Mouse (Mus musculus) kidney, embryonic 16.5 days (tissue): ENCODE results near the gene Ngf. TPM values are rescaled to one million over a fixed set of nuclear protein-coding genes. Genes with fewer than 3 reads are reported as not detected.

Experiments
- ATAC-seq: fragments of 200-750 bp; cut with Nextera tagmentation; 2 replicates; pipeline ENCODE4 v1.8.0; 2017; ENCODE audit warnings: moderate TSS enrichment; ENCODE audit not compliant: low FRiP score, low TSS enrichment
- H3K27ac ChIP-seq: fragments of 300-500 bp; sonication (generic); 2 replicates; pipeline ENCODE4 v1.5.1; 2014; ENCODE audit warnings: low read length
- H3K27me3 ChIP-seq: fragments of 300-500 bp; sonication (generic); 2 replicates; pipeline ENCODE4 v1.6.1; 2014; ENCODE audit warnings: low read length, control low read depth, mixed read lengths; ENCODE audit not compliant: insufficient read depth
- H3K36me3 ChIP-seq: fragments of 300-500 bp; sonication (generic); 2 replicates; pipeline ENCODE4 v1.6.1; 2014; ENCODE audit warnings: low read length, control low read depth, mixed read lengths; ENCODE audit not compliant: insufficient read depth
- H3K4me1 ChIP-seq: fragments of 300-500 bp; sonication (generic); 2 replicates; pipeline ENCODE4 v1.6.1; 2014; ENCODE audit warnings: low read length, control low read depth, mixed read lengths; ENCODE audit not compliant: insufficient read depth
- H3K4me2 ChIP-seq: fragments of 300-500 bp; sonication (generic); replicated peaks from 2 replicates; pipeline ENCODE4 v1.6.1; 2014; ENCODE audit warnings: low read depth, low read length
- H3K4me3 ChIP-seq: fragments of 300-500 bp; sonication (generic); 2 replicates; pipeline ENCODE4 v1.5.1; 2014; ENCODE audit warnings: mild to moderate bottlenecking, low read length
- H3K9ac ChIP-seq: fragments of 300-500 bp; sonication (generic); replicated peaks from 2 replicates; pipeline ENCODE4 v1.6.1; 2014; ENCODE audit warnings: low read length
- H3K9me3 ChIP-seq: fragments of 300-500 bp; sonication (generic); 2 replicates; pipeline ENCODE4 v1.6.1; 2016; ENCODE audit warnings: low read length, control low read depth
- WGBS: fragments of 180-500 bp; shearing (Covaris S2); extraction: QIAGEN DNeasy Blood & Tissue Kit; methylation state at CpG from one replicate; pipeline ENCODE4 v1.1.7; 2014; 5-methylcytosine and 5-hydroxymethylcytosine counted together
- polyA plus RNA-seq: library from polyadenylated mRNA; unstranded; fragments of >200 nt; fragmentation: Nextera tagmentation; extraction: Ambion mirVana; gene quantifications from 2 replicates; pipeline ENCODE4 v1.2.1, GENCODE M21; 2015

The Ngf gene
- polyA plus RNA-seq = 4.1 and 4.7 TPM in 2 replicates

DNA sequence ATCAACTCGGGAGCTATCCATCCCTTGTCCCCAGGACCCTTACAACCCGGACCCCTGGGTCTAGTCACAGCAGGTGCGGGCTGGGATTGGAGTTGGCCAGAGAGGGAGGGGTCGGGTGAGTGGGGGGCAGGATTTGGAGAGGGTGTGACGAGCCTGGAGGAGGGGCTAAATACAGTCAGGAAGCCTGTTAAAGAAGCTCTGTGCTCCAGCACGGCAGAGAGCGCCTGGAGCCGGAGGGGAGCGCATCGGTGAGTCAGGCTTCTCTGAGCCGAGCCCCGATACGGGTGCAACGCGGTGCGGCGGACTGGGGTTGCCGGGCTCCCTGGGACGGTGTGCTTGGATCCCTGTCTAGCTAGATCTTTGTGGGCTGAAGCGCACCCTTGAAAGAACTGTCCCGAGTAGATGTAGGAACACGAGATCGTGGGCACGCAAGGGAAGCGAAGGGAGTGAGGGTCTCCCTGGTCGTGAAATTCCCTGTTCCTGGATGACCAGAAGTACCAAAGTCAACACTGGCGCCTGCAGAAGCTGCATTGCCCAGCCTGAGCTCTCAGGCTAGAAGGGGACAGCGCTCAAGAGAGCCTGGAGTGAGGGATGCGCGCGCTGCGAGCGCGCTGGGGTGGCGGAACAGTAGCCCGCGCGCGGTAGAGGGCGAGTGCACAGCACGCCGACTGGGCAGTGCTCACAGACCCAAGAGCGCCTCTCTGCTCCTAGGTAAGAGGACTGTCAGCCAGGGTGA is at the start of gene Ngf:
Ngf (plus strand) TSS at position 207 of the 736 bp plus-strand sequence.
- H3K4me2 ChIP-seq = peak within 1 kb of the TSS; percentile 72
- H3K27ac ChIP-seq = no peak within 1 kb of the TSS
- H3K9ac ChIP-seq = peak within 1 kb of the TSS; percentile 59
- H3K4me3 ChIP-seq = peak within 1 kb of the TSS; percentile 48
- peak; percentile 75 for ATAC-seq
- no peaks in the 10 kb centered on the region for H3K9me3 ChIP-seq
- WGBS = under 1% methylated on average over 43 of the region's 43 CpGs
- H3K27me3 ChIP-seq = peaks cover 31% of the 10 kb centered on the region
- H3K4me1 ChIP-seq = peaks cover 11% of the 10 kb centered on the region; the same call in 1 of the 2 replicates
- no peaks in the 10 kb centered on the region for H3K36me3 ChIP-seq

DNA sequence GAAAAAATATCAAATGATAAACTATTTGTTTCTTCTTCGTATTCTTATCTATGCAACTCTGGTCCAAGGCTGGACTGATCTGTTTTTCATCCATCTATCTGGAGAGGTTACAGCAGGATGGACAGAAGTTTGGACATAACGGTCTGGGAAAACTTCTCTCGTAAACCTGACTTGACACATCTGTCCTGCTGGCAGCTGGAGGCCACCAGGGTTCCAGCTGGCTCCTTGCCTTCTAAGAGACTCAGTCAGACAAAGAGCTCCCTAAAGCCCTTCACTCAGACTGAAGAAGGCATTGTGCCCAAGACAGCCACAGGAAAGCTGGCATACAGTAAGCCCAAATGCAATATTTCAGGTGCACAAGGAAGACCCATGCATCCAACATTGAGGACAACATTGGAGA is 24.2 kb upstream of the Ngf start:
- H3K4me1 ChIP-seq = no peaks in the 10 kb centered on the region
- WGBS = 60% methylated on average over 3 of the region's 3 CpGs
- H3K4me2 ChIP-seq = no peak overlapping the region
- ATAC-seq = no peak
- H3K4me3 ChIP-seq = no peak overlapping the region
- H3K36me3 ChIP-seq = no peaks in the 10 kb centered on the region
- H3K9ac ChIP-seq = no peak overlapping the region
- H3K27ac ChIP-seq = no peak overlapping the region
- H3K27me3 ChIP-seq = no peaks in the 10 kb centered on the region
- H3K9me3 ChIP-seq = 0 out of 2 replicates have a peak, but pooled peaks cover 3% of the 10 kb centered on the region

DNA sequence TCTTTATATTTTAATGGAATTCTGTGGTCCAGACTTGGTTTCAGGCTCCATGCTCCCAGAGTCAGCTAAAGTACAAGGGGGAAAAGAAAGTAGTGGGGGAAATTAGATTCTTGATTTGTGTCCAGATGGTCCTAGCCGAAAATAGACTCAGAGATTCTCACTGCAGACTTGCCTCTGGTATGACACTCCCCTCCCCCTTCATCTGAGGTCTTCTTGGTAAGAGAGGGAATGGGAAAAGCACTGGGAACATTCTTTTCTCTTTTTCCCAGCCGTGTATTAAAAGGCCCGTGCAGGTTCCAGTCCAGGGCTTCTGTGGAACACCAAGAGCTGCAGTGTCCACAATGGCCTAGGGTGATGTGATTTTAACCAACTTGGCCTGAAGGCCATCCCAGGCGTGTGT is 23.0 kb upstream of the Ngf start:
- H3K4me3 ChIP-seq = no peak overlapping the region
- WGBS = 73% methylated on average over 4 of the region's 4 CpGs
- no peaks in the 10 kb centered on the region for H3K36me3 ChIP-seq
- H3K9ac ChIP-seq = no peak overlapping the region
- 0 out of 2 replicates have a peak, but pooled peaks cover 3% of the 10 kb centered on the region for H3K9me3 ChIP-seq
- no peak overlapping the region for H3K27ac ChIP-seq
- H3K4me1 ChIP-seq = no peaks in the 10 kb centered on the region
- H3K27me3 ChIP-seq = no peaks in the 10 kb centered on the region
- no peak for ATAC-seq
- no peak overlapping the region for H3K4me2 ChIP-seq

DNA sequence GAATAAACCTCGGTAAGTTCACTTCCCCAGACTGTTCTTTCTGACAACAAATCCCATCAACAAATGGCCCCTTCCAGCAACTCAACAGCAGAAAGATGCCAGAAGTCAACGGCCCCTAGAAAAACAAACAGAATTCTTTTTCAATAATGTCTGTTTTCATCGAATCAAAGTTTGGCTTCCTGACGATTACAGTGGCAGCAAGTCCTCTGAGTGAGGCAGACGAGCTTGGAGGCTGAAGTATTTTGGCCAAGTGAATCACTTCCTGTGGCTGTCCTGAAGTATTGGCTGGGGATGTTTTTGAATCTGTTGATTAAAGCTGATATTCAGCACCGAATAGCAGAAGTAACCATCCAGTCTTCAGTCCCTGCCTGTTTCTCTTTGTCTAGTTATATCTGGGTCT is 15.2 kb upstream of the Ngf start:
- H3K4me1 ChIP-seq = no peaks in the 10 kb centered on the region
- H3K27ac ChIP-seq = no peak overlapping the region
- no peak overlapping the region for H3K9ac ChIP-seq
- no peaks in the 10 kb centered on the region for H3K9me3 ChIP-seq
- no peaks in the 10 kb centered on the region for H3K36me3 ChIP-seq
- H3K27me3 ChIP-seq = no peaks in the 10 kb centered on the region
- H3K4me3 ChIP-seq = no peak overlapping the region
- no peak for ATAC-seq
- no peak overlapping the region for H3K4me2 ChIP-seq
- 53% methylated on average over 6 of the region's 6 CpGs for WGBS

DNA sequence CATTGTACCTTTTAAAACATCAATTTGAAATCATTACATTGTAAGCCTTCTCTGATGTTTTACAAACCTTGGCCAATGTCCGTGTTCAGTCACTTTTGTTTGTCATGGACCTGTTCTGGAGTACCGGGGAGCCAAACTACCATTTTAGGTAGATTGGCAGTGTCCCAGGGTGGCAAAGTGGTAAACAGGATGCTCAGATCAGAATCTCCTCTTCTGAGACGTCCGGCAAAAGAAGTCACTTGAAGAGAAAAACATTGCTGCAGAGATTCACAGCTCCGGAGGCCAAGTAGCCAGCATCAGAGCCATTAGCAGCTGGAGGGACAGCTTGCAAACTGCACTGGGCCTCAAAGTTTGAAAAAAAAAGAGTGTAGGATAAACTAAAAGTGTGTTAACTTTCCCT is 9.2 kb upstream of the Ngf start:
- Histone ChIP-seq H3K27ac (no peak overlapping the region), H3K9me3 (no peaks in the 10 kb centered on the region), H3K36me3 (no peaks in the 10 kb centered on the region), H3K27me3 (no peaks in the 10 kb centered on the region), H3K4me3 (no peak overlapping the region), H3K9ac (no peak overlapping the region), H3K4me2 (no peak overlapping the region), H3K4me1 (no peaks in the 10 kb centered on the region)
- no peak for ATAC-seq
- WGBS = 49% methylated on average over 5 of the region's 5 CpGs

DNA sequence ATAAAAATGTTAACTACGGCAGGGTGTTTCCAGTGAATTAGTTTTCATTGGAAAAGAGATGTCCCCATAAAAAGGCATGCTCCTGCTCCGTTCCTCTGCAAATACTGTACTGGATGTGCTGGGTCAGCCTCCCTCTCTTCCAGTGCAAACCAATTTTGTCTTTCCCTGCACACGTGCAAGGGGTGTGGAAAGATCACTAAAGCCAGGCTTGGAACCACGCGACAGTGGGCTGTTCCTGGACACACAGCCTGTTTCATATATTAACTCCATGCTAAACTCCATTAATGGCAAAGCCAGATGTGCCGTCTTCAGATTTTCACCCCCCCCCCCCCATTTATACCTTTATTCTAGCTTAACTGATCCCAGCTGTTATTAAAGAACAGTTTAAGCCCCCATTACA is 8.7 kb upstream of the Ngf start:
- no peak overlapping the region for H3K27ac ChIP-seq
- no peak overlapping the region for H3K4me2 ChIP-seq
- 52% methylated on average over 6 of the region's 6 CpGs for WGBS
- no peaks in the 10 kb centered on the region for H3K9me3 ChIP-seq
- H3K4me1 ChIP-seq = no peaks in the 10 kb centered on the region
- H3K36me3 ChIP-seq = no peaks in the 10 kb centered on the region
- H3K27me3 ChIP-seq = no peaks in the 10 kb centered on the region
- ATAC-seq = no peak
- H3K4me3 ChIP-seq = no peak overlapping the region
- H3K9ac ChIP-seq = no peak overlapping the region

DNA sequence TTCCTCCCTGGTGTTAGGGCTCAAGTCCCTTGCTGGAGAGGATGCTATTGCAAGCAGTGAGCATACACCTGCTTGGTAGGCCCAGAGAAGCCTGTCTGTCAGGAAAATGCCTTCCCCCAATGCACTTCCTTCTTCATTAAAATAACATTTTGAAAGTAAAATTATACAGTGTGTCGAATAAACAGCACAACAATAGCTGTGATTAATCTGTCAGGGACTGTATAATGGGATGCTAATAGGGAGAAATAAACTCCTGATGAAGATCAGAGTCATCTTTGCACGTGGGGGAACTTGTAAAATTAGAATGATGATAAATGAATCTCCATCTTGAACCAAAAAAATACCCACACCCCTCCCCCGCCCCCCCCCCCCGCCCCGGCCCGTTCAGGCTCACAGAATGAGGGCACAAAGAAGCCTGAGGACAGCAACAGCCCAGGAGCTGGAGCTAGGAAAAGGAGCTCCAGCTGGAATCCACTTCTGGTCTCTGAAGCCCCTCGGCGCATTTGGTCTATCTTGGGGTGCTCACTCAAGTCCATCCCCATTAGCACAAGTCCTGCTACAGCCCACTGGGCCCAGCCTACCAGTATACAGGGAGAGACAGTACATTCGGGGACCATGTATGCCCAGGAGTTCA is 6.9 kb upstream of the Ngf start:
- no peaks in the 10 kb centered on the region for H3K9me3 ChIP-seq
- no peak overlapping the region for H3K9ac ChIP-seq
- H3K27ac ChIP-seq = no peak overlapping the region
- H3K4me2 ChIP-seq = no peak overlapping the region
- no peak for ATAC-seq
- 66% methylated on average over 9 of the region's 9 CpGs for WGBS
- no peak overlapping the region for H3K4me3 ChIP-seq
- no peaks in the 10 kb centered on the region for H3K27me3 ChIP-seq
- no peaks in the 10 kb centered on the region for H3K36me3 ChIP-seq
- no peaks in the 10 kb centered on the region for H3K4me1 ChIP-seq

DNA sequence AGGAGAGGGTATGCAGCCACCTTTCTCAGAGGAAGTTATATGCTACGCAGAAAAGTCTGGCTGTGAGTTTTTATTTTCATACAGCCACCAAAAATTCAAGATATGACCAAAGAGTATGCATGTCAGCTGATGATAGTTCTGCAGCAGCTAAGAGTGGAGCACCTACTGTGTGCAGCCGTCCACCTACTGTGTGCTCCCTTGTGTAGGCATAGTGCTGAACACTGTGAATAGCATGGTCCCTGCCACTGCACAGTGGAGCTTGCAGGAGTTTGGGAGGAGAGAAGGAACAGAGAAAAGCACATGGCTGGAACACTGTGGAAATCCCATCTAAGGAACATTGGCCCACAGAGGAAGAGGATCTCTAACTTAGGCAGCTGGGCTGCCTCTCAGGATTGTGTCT is 6.4 kb upstream of the Ngf start:
- WGBS = 90% methylated on average over 2 of the region's 2 CpGs
- Histone ChIP-seq H3K4me3 (no peak overlapping the region), H3K4me1 (no peaks in the 10 kb centered on the region), H3K27ac (no peak overlapping the region), H3K9ac (no peak overlapping the region), H3K36me3 (no peaks in the 10 kb centered on the region), H3K9me3 (no peaks in the 10 kb centered on the region), H3K27me3 (peaks cover 3% of the 10 kb centered on the region; the same call in 1 of the 2 replicates), H3K4me2 (no peak overlapping the region)
- no peak for ATAC-seq

DNA sequence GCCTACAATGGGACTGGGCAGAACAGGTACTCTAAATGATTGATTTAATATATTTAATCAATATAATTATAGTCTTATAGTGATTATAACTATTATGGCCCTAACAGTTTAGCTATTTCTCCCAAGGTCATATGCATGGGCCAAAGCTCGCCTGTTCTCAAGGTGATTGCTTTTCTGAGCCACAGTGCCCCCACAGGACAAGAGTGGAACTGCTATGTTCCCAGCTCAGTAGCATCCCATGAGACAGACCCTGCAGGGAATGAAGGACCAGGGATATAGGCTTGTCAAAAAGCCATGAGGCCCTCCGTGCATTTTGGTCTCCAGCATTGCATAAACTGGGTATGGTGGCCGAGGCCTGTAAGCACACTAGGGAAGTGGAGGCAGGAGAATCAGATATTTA is 3.1 kb upstream of the Ngf start:
- Histone ChIP-seq H3K4me1 (peaks cover 11% of the 10 kb centered on the region; the same call in 1 of the 2 replicates), H3K27me3 (peaks cover 31% of the 10 kb centered on the region), H3K36me3 (no peaks in the 10 kb centered on the region), H3K27ac (no peak overlapping the region), H3K9ac (no peak overlapping the region), H3K4me3 (no peak overlapping the region), H3K4me2 (no peak overlapping the region), H3K9me3 (no peaks in the 10 kb centered on the region)
- ATAC-seq = peak; percentile 43; the same call in 1 of the 2 replicates
- WGBS = 17% methylated on average over 3 of the region's 3 CpGs

DNA sequence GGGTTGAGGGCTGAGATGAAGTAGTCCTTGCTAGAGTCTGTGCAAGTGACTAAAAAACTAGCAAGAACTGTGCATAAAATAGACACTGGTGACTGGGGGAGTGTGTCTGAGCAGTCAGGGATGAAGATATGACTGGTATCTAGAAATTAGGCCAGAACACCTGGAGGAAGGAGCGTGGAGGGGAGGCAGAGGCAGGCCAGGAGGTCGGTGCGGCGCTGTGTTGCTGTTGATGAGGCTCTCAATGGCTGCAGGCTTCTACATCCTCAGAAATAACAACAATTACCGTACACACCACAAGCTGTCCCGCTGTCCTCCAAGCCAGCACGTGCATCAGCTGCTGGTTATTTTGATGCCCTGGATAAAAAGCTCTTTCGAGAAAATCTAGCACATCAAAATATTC is 2.6 kb upstream of the Ngf start:
- no peak overlapping the region for H3K27ac ChIP-seq
- H3K36me3 ChIP-seq = no peaks in the 10 kb centered on the region
- ATAC-seq = no peak
- no peak overlapping the region for H3K9ac ChIP-seq
- no peak overlapping the region for H3K4me2 ChIP-seq
- WGBS = 78% methylated on average over 8 of the region's 8 CpGs
- peaks cover 31% of the 10 kb centered on the region for H3K27me3 ChIP-seq
- H3K9me3 ChIP-seq = no peaks in the 10 kb centered on the region
- H3K4me3 ChIP-seq = no peak overlapping the region
- peaks cover 11% of the 10 kb centered on the region; the same call in 1 of the 2 replicates for H3K4me1 ChIP-seq
